Mouse (Mus musculus) MEL (cell line): Measurements from ENCODE around the gene Ormdl2. TPM values are rescaled to one million over a fixed set of nuclear protein-coding genes. Genes with fewer than 3 reads are reported as not detected.
A peak's percentile ranks its signal among the peaks of the same experiment; 100 is the strongest.
"Not testable (repeated sequence)": the region's sequence is repeated elsewhere in the genome, so short reads cannot be mapped to it uniquely, and the experiment has no call there.

Source experiments
- DNase-seq: peaks from one replicate; pipeline ENCODE4 v3.0.0; 2011; ENCODE audit warnings: low read depth, low spot score
- H3K27ac ChIP-seq: 2 replicates; pipeline ENCODE4 v1.5.1; 2012; ENCODE audit warnings: low read depth, mild to moderate bottlenecking, control low read depth, low read length, moderate library complexity; ENCODE audit not compliant: control insufficient read depth
- H3K27me3 ChIP-seq, 2 experiments: fragments of 150-350 bp in 1 of 2; sonication (generic) in 1 of 2; 2 replicates each; pipeline ENCODE4 v1.6.1; 2012; ENCODE audit warnings: low read length in 2 of 2, mild to moderate bottlenecking in 2 of 2, improper control_type of control experiment in 1 of 2, moderate library complexity in 1 of 2; ENCODE audit not compliant: insufficient read depth in 2 of 2, control insufficient read depth in 1 of 2
- H3K36me3 ChIP-seq, 2 experiments: 2 replicates each; pipeline ENCODE4 v1.6.1; 2012 to 2014; ENCODE audit warnings: low read length in 2 of 2, improper control_type of control experiment in 1 of 2, inconsistent platforms in 1 of 2, mild to moderate bottlenecking in 1 of 2; ENCODE audit not compliant: insufficient read depth in 2 of 2, control insufficient read depth in 1 of 2
- H3K4me1 ChIP-seq, 2 experiments: fragments of 150-350 bp in 1 of 2; sonication (generic) in 1 of 2; 2 replicates each; pipeline ENCODE4 v1.6.1; 2012; ENCODE audit warnings: low read length in 2 of 2, improper control_type of control experiment in 1 of 2, mild to moderate bottlenecking in 1 of 2; ENCODE audit not compliant: insufficient read depth in 2 of 2, control insufficient read depth in 1 of 2
- H3K4me3 ChIP-seq, 2 experiments: fragments of 150-350 bp in 1 of 2; sonication (generic) in 1 of 2; 2 replicates each; pipeline ENCODE4 v1.5.1; 2012; ENCODE audit warnings: low read depth in 2 of 2, low read length in 2 of 2, mild to moderate bottlenecking in 2 of 2, moderate library complexity in 2 of 2, control low read depth in 1 of 2, improper control_type of control experiment in 1 of 2; ENCODE audit not compliant: control insufficient read depth in 1 of 2, insufficient read depth in 1 of 2
- H3K79me2 ChIP-seq: 2 replicates; pipeline ENCODE4 v1.6.1; 2012; ENCODE audit warnings: mild to moderate bottlenecking, low read length, moderate library complexity; ENCODE audit not compliant: control insufficient read depth, poor library complexity, insufficient read depth
- H3K9ac ChIP-seq: 2 replicates; pipeline ENCODE4 v1.6.1; 2012; ENCODE audit warnings: low read depth, mild to moderate bottlenecking, control low read depth, low read length, moderate library complexity; ENCODE audit not compliant: control insufficient read depth, poor library complexity, severe bottlenecking
- H3K9me3 ChIP-seq: fragments of 150-350 bp; sonication (generic); replicated peaks from 2 replicates; pipeline ENCODE4 v1.6.1; 2012; ENCODE audit warnings: mild to moderate bottlenecking, low read length, improper control_type of control experiment, moderate library complexity; ENCODE audit not compliant: insufficient read depth
- CHD1 ChIP-seq: IDR thresholded peaks from 2 replicates; pipeline ENCODE4 v1.6.1; 2012; ENCODE audit warnings: low read depth, mild to moderate bottlenecking, inconsistent platforms, low read length, improper control_type of control experiment
- CTCF ChIP-seq, 3 experiments: IDR thresholded peaks in 2 of 3; conservative IDR thresholded peaks in 1 of 3; 2 replicates each; pipeline ENCODE4 v1.5.1; 2011 to 2012; ENCODE audit warnings: low read length in 3 of 3, low read depth in 2 of 3, mild to moderate bottlenecking in 2 of 3, improper control_type of control experiment in 1 of 3, inconsistent platforms in 1 of 3, mixed read lengths in 1 of 3, moderate library complexity in 1 of 3; ENCODE audit not compliant: control insufficient read depth in 1 of 3, insufficient read depth in 1 of 3, poor library complexity in 1 of 3, severe bottlenecking in 1 of 3
- GATA1 ChIP-seq: IDR thresholded peaks from 2 replicates; pipeline ENCODE4 v1.6.1; 2011; ENCODE audit warnings: low read depth, low read length, improper control_type of control experiment
- JUND ChIP-seq: IDR thresholded peaks from 2 replicates; pipeline ENCODE4 v1.6.1; 2011; ENCODE audit warnings: low read depth, mild to moderate bottlenecking, improper control_type of control experiment, low read length
- MAFK ChIP-seq: IDR thresholded peaks from 2 replicates; pipeline ENCODE4 v1.6.1; 2011; ENCODE audit warnings: low read depth, mild to moderate bottlenecking, low read length, improper control_type of control experiment, borderline replicate concordance
- MAX ChIP-seq: IDR thresholded peaks from 2 replicates; pipeline ENCODE4 v1.6.1; 2011; ENCODE audit warnings: low read length, improper control_type of control experiment
- MXI1 ChIP-seq: IDR thresholded peaks from 2 replicates; pipeline ENCODE4 v1.6.1; 2011; ENCODE audit warnings: mild to moderate bottlenecking, low read depth, low read length, improper control_type of control experiment
- MYC ChIP-seq: IDR thresholded peaks from 2 replicates; pipeline ENCODE4 v1.6.1; 2011; ENCODE audit warnings: low read depth, mild to moderate bottlenecking, low read length, improper control_type of control experiment, moderate library complexity
- NELFE ChIP-seq: IDR thresholded peaks from 2 replicates; pipeline ENCODE4 v1.6.1; 2011; ENCODE audit warnings: low read depth, low read length, improper control_type of control experiment
- POLR2AphosphoS2 ChIP-seq: IDR thresholded peaks from 2 replicates; pipeline ENCODE4 v1.6.1; 2011; ENCODE audit warnings: low read length, improper control_type of control experiment
- SIN3A ChIP-seq: IDR thresholded peaks from 2 replicates; pipeline ENCODE4 v1.6.1; 2012; ENCODE audit warnings: low read length, improper control_type of control experiment, inconsistent platforms
- SMC3 ChIP-seq: IDR thresholded peaks from 2 replicates; pipeline ENCODE4 v1.6.1; 2011; ENCODE audit warnings: low read depth, low read length, improper control_type of control experiment
- TAL1 ChIP-seq: IDR thresholded peaks from 2 replicates; pipeline ENCODE4 v1.6.1; 2012; ENCODE audit warnings: mild to moderate bottlenecking, inconsistent platforms, low read length, moderate library complexity, mixed read lengths
- USF1 ChIP-seq: IDR thresholded peaks from 2 replicates; pipeline ENCODE4 v1.6.1; 2014; ENCODE audit warnings: low read depth, mild to moderate bottlenecking, inconsistent platforms, low read length, improper control_type of control experiment, moderate library complexity
- USF2 ChIP-seq, 2 experiments: IDR thresholded peaks; 2 replicates each; pipeline ENCODE4 v1.6.1; 2011 to 2012; ENCODE audit warnings: improper control_type of control experiment in 2 of 2, low read length in 2 of 2, borderline replicate concordance in 1 of 2, inconsistent platforms in 1 of 2, low read depth in 1 of 2, mild to moderate bottlenecking in 1 of 2; ENCODE audit not compliant: insufficient read depth in 1 of 2
- polyA plus RNA-seq, 2 experiments: library from polyadenylated mRNA; stranded (reverse) in 1 of 2; unstranded in 1 of 2; fragments of >175 nt in 1 of 2; fragments of >200 nt in 1 of 2; gene quantifications; 2 replicates each; pipeline versions ENCODE4 v1.2.1 to v1.2.4; 2012; ENCODE audit warnings: low replicate concordance in 2 of 2, low read depth in 1 of 2; ENCODE audit not compliant: insufficient read length in 2 of 2, insufficient read depth in 1 of 2, missing spikeins in 1 of 2
- total RNA-seq: library from RNA; depleted of rRNA; stranded (reverse); fragments of 300-350 nt; gene quantifications from 2 replicates; pipeline ENCODE4 v1.2.3, GENCODE M21; 2012

The Ormdl2 gene
- total and polyA plus RNA-seq, 3 experiments, result 100 to 278 (median 114) TPM

DNA sequence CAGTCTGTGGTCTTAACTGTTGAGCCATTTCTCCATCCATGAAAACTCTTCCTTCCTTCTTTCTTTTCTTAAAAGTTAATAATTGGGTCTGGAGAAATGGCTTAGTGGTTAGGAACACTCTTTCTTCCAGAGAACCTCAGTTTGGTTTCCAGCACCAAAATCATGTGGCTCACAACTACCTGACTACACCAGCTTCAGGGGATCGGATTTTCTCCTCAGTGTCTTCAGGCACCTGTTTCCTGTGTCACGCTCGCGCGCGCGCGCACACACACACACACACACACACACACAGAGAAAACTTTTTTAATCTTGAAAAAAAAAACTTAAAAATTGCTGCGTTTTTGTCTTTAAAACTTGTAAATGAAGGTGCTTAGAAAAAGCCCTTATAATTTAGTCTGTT, 2.4 kb upstream of the Ormdl2 start:
- TF ChIP-seq MXI1, result 0 out of 2 replicates have a peak, but pooled peaks have one; percentile 7
- TF ChIP-seq POLR2AphosphoS2, result no peak
- Histone ChIP-seq H3K27me3 (no peaks in the 10 kb centered on the region), H3K36me3 (peaks cover 19 to 24% of the 10 kb centered on the region in 2 experiments), H3K4me3 (peak overlapping the region in 1 of 2 experiments; percentile 90; a peak in 2 of 4 replicates), H3K9me3 (no peaks in the 10 kb centered on the region), H3K4me1 (peaks cover 5 to 8% of the 10 kb centered on the region in 2 experiments; a peak in 3 of 4 replicates), H3K79me2 (peaks cover 60% of the 10 kb centered on the region), H3K9ac (no peak overlapping the region; the same call in 1 of the 2 replicates), H3K27ac (no peak overlapping the region)
- no peak for DNase-seq

DNA sequence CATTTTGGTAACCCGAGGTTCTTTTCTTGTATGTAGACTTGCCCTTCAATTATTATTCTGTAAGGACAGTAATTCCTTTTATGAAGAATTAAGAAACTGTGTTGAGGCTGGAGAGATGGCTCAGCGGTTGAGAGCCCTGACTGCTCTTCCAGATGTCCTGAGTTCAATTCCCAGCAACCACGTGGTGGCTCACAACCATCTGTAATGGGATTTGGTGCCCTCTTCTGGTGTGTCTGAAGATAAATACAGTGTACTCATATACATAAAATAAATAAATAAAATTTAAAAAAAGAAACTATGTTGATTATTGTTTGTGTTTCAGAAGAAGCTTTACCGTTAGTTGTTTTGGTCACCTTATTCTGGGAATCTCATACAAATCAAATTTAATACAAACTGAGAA, 1.6 kb upstream of the Ormdl2 start:
- not testable (repeated sequence) for H3K27ac ChIP-seq
- peak overlapping the region; percentile 94 for H3K9ac ChIP-seq
- TF ChIP-seq SIN3A, result peak; percentile 56
- TF ChIP-seq MXI1, result peak; percentile 60; the same call in 1 of the 2 replicates
- 0 out of 2 replicates have a peak, but pooled peaks have one; percentile 57 for TF ChIP-seq MAX
- TF ChIP-seq CTCF (IDR thresholded peaks at IDR 0.05 in 2 of 3, conservative IDR thresholded peaks at IDR 0.05 in 1 of 3; ENCODE audit: control insufficient read depth in 1 of 3, insufficient read depth in 1 of 3, low read depth in 2 of 3, low read length in 3 of 3, poor library complexity in 1 of 3, severe bottlenecking in 1 of 3), result peak in 1 of 3 experiments; percentile 26; a peak in 3 of 6 replicates
- peak; percentile 67 for TF ChIP-seq USF1
- TF ChIP-seq MYC, result peak; percentile 93; the same call in 1 of the 2 replicates
- peak; percentile 1; the same call in 1 of the 2 replicates for TF ChIP-seq SMC3
- TF ChIP-seq, all 39 proteins: peak for 7; not testable (repeated sequence) for 32
- not testable (repeated sequence) for DNase-seq, H3K27me3 ChIP-seq, H3K4me1 ChIP-seq, H3K9me3 ChIP-seq
- Histone ChIP-seq H3K79me2 (peaks cover 55% of the 10 kb centered on the region), H3K4me3 (peak overlapping the region; percentile 90 to 91), H3K36me3 (peaks cover 21 to 23% of the 10 kb centered on the region in 2 experiments)

DNA sequence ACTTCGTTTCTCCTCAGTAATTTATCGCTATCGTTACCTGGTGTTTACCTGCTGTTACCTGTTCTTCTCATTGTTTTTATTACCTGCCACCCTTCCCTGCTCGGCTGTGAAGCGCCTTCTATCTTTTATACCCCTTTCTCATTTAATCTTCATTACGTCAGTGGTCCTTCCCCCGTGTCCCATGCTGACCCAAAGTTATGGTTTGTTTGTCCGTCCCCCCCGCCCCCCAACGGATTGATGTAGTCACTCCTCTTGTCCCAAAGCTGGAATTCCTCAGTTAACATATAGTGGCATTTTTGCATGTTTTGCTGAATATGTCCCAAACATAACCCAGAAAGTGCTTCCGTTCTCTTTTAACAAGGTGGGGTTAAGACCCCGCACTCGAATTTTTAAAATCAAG, 690 bp upstream of the Ormdl2 start:
- H3K4me3 ChIP-seq, result peak overlapping the region; percentile 90 to 91
- H3K9ac ChIP-seq, result peak overlapping the region; percentile 94
- H3K36me3 ChIP-seq, result peaks cover 23 to 26% of the 10 kb centered on the region in 2 experiments

More for the DNA sequence above, 690 bp upstream of the Ormdl2 start:
- DNase-seq, result no peak
- peaks cover 5 to 8% of the 10 kb centered on the region in 2 experiments; a peak in 3 of 4 replicates for H3K4me1 ChIP-seq
- peaks cover 50% of the 10 kb centered on the region for H3K79me2 ChIP-seq
- TF ChIP-seq SIN3A (peak; percentile 9; the same call in 1 of the 2 replicates), CHD1 (0 out of 2 replicates have a peak, but pooled peaks have one; percentile 72), JUND (no peak), MAX (peak; percentile 40; the same call in 1 of the 2 replicates), MAFK (no peak), TAL1 (no peak), GATA1 (no peak), USF2 (IDR thresholded peaks at IDR 0.05; ENCODE audit: borderline replicate concordance in 1 of 2, insufficient read depth in 1 of 2, low read depth in 1 of 2, low read length in 2 of 2) (no peak), MXI1 (peak; percentile 52), USF1 (no peak), NELFE (no peak)
- TF ChIP-seq, all 39 proteins: peak for 4
- H3K9me3 ChIP-seq, result no peaks in the 10 kb centered on the region
- no peaks in the 10 kb centered on the region for H3K27me3 ChIP-seq
- H3K27ac ChIP-seq, result peak overlapping the region; percentile 69
